Mouse (Mus musculus) cortical plate, adult 2 months (tissue): ENCODE measurements around the gene Galr3.
"Not testable (repeated sequence)": the region's sequence is repeated elsewhere in the genome, so short reads cannot be mapped to it uniquely, and the experiment has no call there.

Experiments
- CTCF ChIP-seq: fragments of 200-500 bp; IDR thresholded peaks from 2 replicates; pipeline ENCODE4 v1.5.1; 2011; ENCODE audit warnings: mild to moderate bottlenecking, control low read depth, low read length; ENCODE audit not compliant: insufficient read depth; ENCODE audit errors: extremely low read depth
- POLR2A ChIP-seq: fragments of 200-500 bp; IDR thresholded peaks from 2 replicates; pipeline ENCODE4 v1.6.1; 2011; ENCODE audit warnings: mild to moderate bottlenecking, low read length, control low read depth; ENCODE audit not compliant: insufficient read depth; ENCODE audit errors: extremely low read depth

DNA sequence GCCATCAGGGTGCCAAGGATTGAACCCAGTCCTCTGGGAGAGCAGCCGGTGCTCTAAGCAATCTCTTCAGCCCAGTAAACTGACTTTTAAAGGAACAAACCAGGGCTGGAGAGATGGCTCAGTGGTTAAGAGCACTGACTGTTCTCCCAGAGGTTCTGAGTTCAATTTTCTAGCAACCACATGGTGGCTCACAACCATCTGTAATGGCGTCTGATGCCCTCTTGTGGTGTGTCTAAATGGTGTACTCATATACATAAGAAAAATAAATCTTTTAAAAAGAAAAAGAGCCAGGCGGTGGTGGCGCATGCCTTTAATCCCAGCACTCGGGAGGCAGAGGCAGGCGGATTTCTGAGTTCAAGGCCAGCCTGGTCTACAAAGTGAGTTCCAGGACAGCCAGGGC lies 33.8 kb upstream of the Galr3 start:
- not testable (repeated sequence) for TF ChIP-seq POLR2A, CTCF
